ENCODE assay signal across 19 mouse cellular contexts in the genomic region with DNA sequence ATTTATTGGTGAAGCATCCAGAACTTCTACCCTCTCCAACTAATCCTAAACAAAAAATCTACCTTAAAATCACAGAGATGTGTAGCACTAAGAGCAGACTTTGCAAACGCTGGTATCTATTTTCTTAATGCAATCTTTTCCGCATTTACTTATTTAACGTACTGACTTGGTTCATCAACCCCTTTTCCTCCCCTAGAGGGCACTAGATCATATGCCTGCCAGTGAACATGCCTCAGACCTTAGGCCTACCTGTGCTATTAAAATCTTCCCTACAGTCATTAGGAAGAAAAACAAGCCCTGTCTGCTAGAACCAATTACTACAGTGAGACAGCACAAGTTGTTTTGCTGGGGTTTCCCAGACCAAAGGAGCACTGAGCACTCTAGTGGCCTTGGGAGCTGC.
A peak's percentile ranks its signal among the peaks of the same experiment; 100 is the strongest.
DNase-seq lines count a peak whose midpoint lies in the region; ATAC-seq and TF ChIP-seq lines count a peak whose summit lies in the region.
"Had no signal": no experiment of that assay in that cellular context is flagged by ENCODE, and none has a peak within 500 bp of the region (broad histone marks: within the 10 kb centered on the region; RNA-seq: fewer than 3 reads in every experiment).

No protein-coding gene starts in this region.

- H3K27me3 ChIP-seq in cerebellum, adult 2 months (ENCODE audit: control insufficient read depth, insufficient read depth, low read length), result no peaks in the 10 kb centered on the region
- H3K27me3 ChIP-seq in hindbrain, postnatal 0 days (ENCODE audit: insufficient read depth, low read length), result no peaks in the 10 kb centered on the region
- no peaks in the 10 kb centered on the region for H3K27me3 ChIP-seq in hindbrain, embryonic 11.5 days (ENCODE audit: control insufficient read depth, insufficient read depth, low read length)
- H3K27me3 ChIP-seq in lung, postnatal 0 days (replicated peaks; ENCODE audit: insufficient read depth, low read length), result no peaks in the 10 kb centered on the region
- H3K27me3 ChIP-seq: embryonic facial prominence, embryonic 13.5 days; megakaryocyte, embryonic 14.5 days; stomach, embryonic 15.5 days had no signal

- H3K4me1 ChIP-seq in cerebellum, adult 2 months (ENCODE audit: control insufficient read depth, insufficient read depth, low read length), result no peaks in the 10 kb centered on the region
- H3K4me1 ChIP-seq in hindbrain, postnatal 0 days (ENCODE audit: insufficient read depth, low read length), result no peaks in the 10 kb centered on the region
- H3K4me1 ChIP-seq in hindbrain, embryonic 11.5 days (replicated peaks; ENCODE audit: control insufficient read depth, insufficient read depth, low read length), result no peaks in the 10 kb centered on the region
- no peaks in the 10 kb centered on the region for H3K4me1 ChIP-seq in lung, postnatal 0 days (ENCODE audit: insufficient read depth, low read depth, low read length)
- H3K4me1 ChIP-seq: embryonic facial prominence, embryonic 13.5 days; megakaryocyte, embryonic 14.5 days; stomach, embryonic 15.5 days had no signal

- no peak overlapping the region for H3K4me2 ChIP-seq in hindbrain, postnatal 0 days (ENCODE audit: low read depth, low read length)
- H3K4me2 ChIP-seq in hindbrain, embryonic 11.5 days (replicated peaks; ENCODE audit: low read depth, low read length), result no peak overlapping the region
- no peak overlapping the region for H3K4me2 ChIP-seq in lung, postnatal 0 days (replicated peaks; ENCODE audit: low read depth, low read length)
- H3K4me2 ChIP-seq: embryonic facial prominence, embryonic 13.5 days; stomach, embryonic 15.5 days had no signal

- TF ChIP-seq CTCF in cerebellum, adult 2 months (IDR thresholded peaks at IDR 0.05; ENCODE audit: borderline replicate concordance, insufficient read depth, low read depth, low read length), result peak; percentile 19; the same call in 1 of the 2 replicates
- TF ChIP-seq CTCF in hindbrain, postnatal 0 days (IDR thresholded peaks at IDR 0.05; ENCODE audit: low read depth), result peak; percentile 44
- peak; percentile 61 for TF ChIP-seq CTCF in lung, postnatal 0 days (IDR thresholded peaks at IDR 0.05)

- H3K4me3 ChIP-seq in cerebellum, adult 2 months (replicated peaks; ENCODE audit: insufficient read depth, low read depth, low read length), result no peak overlapping the region
- no peak overlapping the region for H3K4me3 ChIP-seq in hindbrain, postnatal 0 days (ENCODE audit: low read length)
- H3K4me3 ChIP-seq in hindbrain, embryonic 11.5 days (ENCODE audit: low read depth, low read length), result no peak overlapping the region
- H3K4me3 ChIP-seq in lung, postnatal 0 days (ENCODE audit: low read depth, low read length), result no peak overlapping the region
- H3K4me3 ChIP-seq: embryonic facial prominence, embryonic 13.5 days; megakaryocyte, embryonic 14.5 days; myocyte; stomach, embryonic 15.5 days had no signal

- H3K36me3 ChIP-seq in hindbrain, postnatal 0 days (ENCODE audit: insufficient read depth, low read length), result no peaks in the 10 kb centered on the region
- H3K36me3 ChIP-seq in hindbrain, embryonic 11.5 days (ENCODE audit: control insufficient read depth, insufficient read depth, low read length), result no peaks in the 10 kb centered on the region
- no peaks in the 10 kb centered on the region for H3K36me3 ChIP-seq in lung, postnatal 0 days (ENCODE audit: insufficient read depth, low read length)
- H3K36me3 ChIP-seq: embryonic facial prominence, embryonic 13.5 days; G1E; stomach, embryonic 15.5 days had no signal

- H3K9ac ChIP-seq in hindbrain, postnatal 0 days (replicated peaks; ENCODE audit: low read length), result no peak overlapping the region
- H3K9ac ChIP-seq in hindbrain, embryonic 11.5 days (ENCODE audit: low read depth, low read length), result no peak overlapping the region
- no peak overlapping the region for H3K9ac ChIP-seq in lung, postnatal 0 days (replicated peaks; ENCODE audit: low read depth)
- H3K9ac ChIP-seq: embryonic facial prominence, embryonic 13.5 days; liver, embryonic 14.5 days; stomach, embryonic 15.5 days had no signal

- no peak for TF ChIP-seq POLR2A in cerebellum, adult 2 months (IDR thresholded peaks at IDR 0.05; ENCODE audit: borderline replicate concordance, insufficient read depth, low read length)

- H3K27ac ChIP-seq in cerebellum, adult 2 months (ENCODE audit: insufficient read depth, low read length), result no peak overlapping the region
- H3K27ac ChIP-seq in hindbrain, postnatal 0 days, result no peak overlapping the region
- no peak overlapping the region for H3K27ac ChIP-seq in hindbrain, embryonic 11.5 days (ENCODE audit: low read depth, low read length)
- H3K27ac ChIP-seq in lung, postnatal 0 days (ENCODE audit: low read length), result no peak overlapping the region
- H3K27ac ChIP-seq: embryonic facial prominence, embryonic 13.5 days; liver, embryonic 14.5 days; stomach, embryonic 15.5 days had no signal

- TF ChIP-seq EP300 in lung, postnatal 0 days (IDR thresholded peaks at IDR 0.05), result no peak

- DNase-seq in cerebellum, adult 2 months, result peak in 1 of 2 experiments; percentile 7
- no peak for DNase-seq in cerebellum, adult 8-10 months
- DNase-seq in hindbrain, postnatal 0 days (ENCODE audit: low spot score), result peak; percentile 14
- DNase-seq in hindbrain, embryonic 11.5 days (ENCODE audit: low spot score), result no peak
- peak; percentile 8 for DNase-seq in lung, postnatal 0 days (ENCODE audit: low spot score)
- no peak for DNase-seq in lung, adult 18-20 months
- peak; percentile 21 for DNase-seq in embryo, embryonic 10.5 days (ENCODE audit: low spot score)
- DNase-seq in frontal cortex, postnatal 36 days (ENCODE audit: low spot score in 2 of 2), result no peak
- DNase-seq: kidney, postnatal 14 days; right cerebral cortex, postnatal 4 days; thymus, postnatal 25 days had no signal

- 71% methylated on average over 3 of the region's 3 CpGs for WGBS in cerebellum, adult 2 months
- 65% methylated on average over 3 of the region's 3 CpGs for WGBS in hindbrain, postnatal 0 days
- WGBS in hindbrain, embryonic 11.5 days, result 63% methylated on average over 3 of the region's 3 CpGs
- 66% methylated on average over 3 of the region's 3 CpGs for WGBS in lung, postnatal 0 days

- no peak for ATAC-seq in hindbrain, postnatal 0 days
- ATAC-seq in hindbrain, embryonic 11.5 days (ENCODE audit: low FRiP score), result no peak
- no peak for ATAC-seq in lung, postnatal 0 days
- ATAC-seq: forebrain, embryonic 16.5 days; hindbrain, embryonic 16.5 days had no signal

- H3K9me3 ChIP-seq in hindbrain, postnatal 0 days (ENCODE audit: low read length), result no peaks in the 10 kb centered on the region
- no peaks in the 10 kb centered on the region for H3K9me3 ChIP-seq in hindbrain, embryonic 11.5 days (ENCODE audit: control insufficient read depth, low read length)
- H3K9me3 ChIP-seq in lung, postnatal 0 days (ENCODE audit: low read length), result no peaks in the 10 kb centered on the region
- H3K9me3 ChIP-seq: embryonic facial prominence, embryonic 13.5 days; megakaryocyte, embryonic 14.5 days; stomach, embryonic 15.5 days had no signal

Comparison
In these comparisons a context has a peak if more than half of its experiments do, and no peak if none do; other contexts are left out.
1. DNase-seq: peak in hindbrain, postnatal 0 days (single experiment), lung, postnatal 0 days (single experiment) and embryo, embryonic 10.5 days (single experiment); none in cerebellum, adult 8-10 months (single experiment), hindbrain, embryonic 11.5 days (single experiment), lung, adult 18-20 months (0 of 2) and frontal cortex, postnatal 36 days (0 of 2).
2. Peak in every context shown above with its lines, with median percentiles within 50 percentile points of each other: CTCF ChIP-seq.